Mouse (Mus musculus): ENCODE data around the gene Ccdc82.

DNA sequence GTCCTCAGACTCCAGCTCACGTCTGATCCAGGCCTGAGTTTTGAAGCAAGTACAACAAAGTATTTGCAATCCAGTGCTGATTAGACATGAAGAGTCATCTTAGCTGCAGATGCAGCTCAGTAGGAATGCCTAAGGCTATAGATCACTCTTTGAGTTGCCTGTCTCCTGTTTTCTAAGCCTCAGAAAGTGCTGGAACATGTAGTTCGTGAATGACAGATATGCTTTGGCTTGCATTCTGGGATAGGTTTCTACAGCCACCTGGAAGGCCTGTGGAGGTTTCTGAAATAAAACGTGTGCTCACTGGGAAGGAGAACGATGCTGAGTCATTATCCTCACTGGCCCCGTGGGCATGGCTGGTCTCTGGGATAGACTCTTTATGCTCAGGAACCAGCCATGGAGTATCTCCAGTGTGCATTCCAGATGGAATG lies 67.8 kb downstream of the Ccdc82 start:
- no peak for TF ChIP-seq CTCF (IDR thresholded peaks at IDR 0.05; ENCODE audit: borderline replicate concordance, extremely low read depth, insufficient read depth, insufficient read length)
- TF ChIP-seq POLR2A (IDR thresholded peaks at IDR 0.05; ENCODE audit: borderline replicate concordance, extremely low read depth, insufficient read depth, insufficient read length, poor library complexity, severe bottlenecking) = no peak
